Mouse (Mus musculus): ENCODE measurements around the gene BC024063.
"Not testable (repeated sequence)": the region's sequence is repeated elsewhere in the genome, so short reads cannot be mapped to it uniquely, and the experiment has no call there.

The BC024063 gene

DNA sequence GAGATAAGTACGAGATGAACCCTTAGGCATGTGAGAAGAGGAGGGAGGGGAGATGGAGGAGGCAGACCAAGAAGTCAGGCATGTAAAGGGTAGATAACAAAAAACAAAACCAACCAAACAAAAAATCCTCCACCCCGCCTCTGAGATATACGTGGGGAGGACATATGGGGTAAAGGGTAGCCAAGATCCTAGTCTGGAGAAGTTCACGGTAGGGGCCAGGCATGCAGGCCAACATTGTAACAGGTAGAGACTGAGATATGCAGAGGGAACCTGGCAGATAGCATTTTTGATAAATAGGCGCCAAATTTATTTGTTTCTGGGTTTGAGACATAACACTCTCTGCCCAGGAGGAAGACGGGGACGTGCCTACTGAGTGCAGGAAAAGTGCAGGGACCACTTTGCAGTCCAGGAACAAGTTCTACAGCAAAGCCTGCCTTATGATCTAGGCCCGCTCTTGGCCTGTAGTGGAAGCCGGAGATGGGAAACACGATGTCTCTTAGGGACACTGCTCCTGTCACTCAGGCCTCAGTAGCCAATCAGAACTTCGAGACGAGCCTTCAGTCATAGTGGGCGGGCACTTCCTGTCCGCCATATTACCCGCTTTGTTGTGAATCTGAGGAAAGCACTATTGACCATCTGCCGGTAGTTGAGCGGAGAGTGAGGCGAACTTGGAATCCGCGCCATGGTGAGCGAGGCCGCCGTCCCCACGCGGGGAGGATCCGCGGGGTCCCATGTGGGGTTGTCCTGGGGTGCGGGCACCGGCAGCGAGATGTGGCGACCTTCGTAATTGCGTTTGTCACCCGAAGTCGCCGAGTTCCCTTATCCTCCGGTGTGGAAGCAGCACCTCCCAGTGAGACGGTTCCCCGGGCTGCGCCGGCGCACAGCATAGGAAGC lies at the start of gene BC024063:
TSS of gene BC024063 (plus strand) at position 626 of the 894 bp plus-strand sequence.
- CTCF ChIA-PET = not testable (repeated sequence)

GRCm38 (mm10) chr10:82042191-82042590 lies 41.0 kb upstream of the BC024063 start:
- CTCF ChIA-PET = no interaction called here

GRCm38 (mm10) chr10:82046603-82047002 lies 36.5 kb upstream of the BC024063 start:
- CTCF ChIA-PET = no interaction called here

- CTCF ChIA-PET = no interaction called here
Observed at GRCm38 (mm10) chr10:82047597-82048459, 35.3 kb upstream of the BC024063 start, which contains the start of gene Zfp873. Gene Zfp873 (plus strand): TSS chr10:82048123.

- CTCF ChIA-PET = not testable (repeated sequence)
Observed at GRCm38 (mm10) chr10:82048460-82048804, 34.7 kb upstream of the BC024063 start.

- CTCF ChIA-PET = not testable (repeated sequence)
Observed at GRCm38 (mm10) chr10:82083622-82083971, 444 bp downstream of the BC024063 start.

- CTCF ChIA-PET = no interaction called here
Observed at GRCm38 (mm10) chr10:82117206-82117605, 34.1 kb downstream of the BC024063 start.

- CTCF ChIA-PET = no interaction called here
Observed at GRCm38 (mm10) chr10:82127850-82128401, 44.8 kb downstream of the BC024063 start, which contains the start of gene AU041133. Gene AU041133 (plus strand): TSS chr10:82128013.

DNA sequence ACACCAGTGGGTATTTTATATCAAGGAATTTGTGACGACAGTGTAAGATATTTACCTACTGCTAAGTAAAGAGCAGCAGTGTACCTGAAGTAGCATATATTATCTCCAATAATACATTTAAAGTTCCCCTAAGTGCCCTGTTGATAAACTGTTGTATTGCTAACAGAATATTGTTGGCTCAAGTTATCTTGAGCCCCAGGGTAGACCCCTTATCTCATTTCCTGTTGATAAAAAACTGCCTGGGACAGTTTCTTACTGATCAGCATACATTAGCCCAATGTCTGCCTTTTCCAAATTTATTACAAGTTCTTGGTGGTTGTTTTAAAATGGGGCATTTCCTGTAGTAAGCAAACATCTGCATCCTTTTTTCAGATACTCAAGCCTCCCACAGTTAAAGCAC lies 62.1 kb downstream of the BC024063 start:
- CTCF ChIA-PET = no interaction called here

DNA sequence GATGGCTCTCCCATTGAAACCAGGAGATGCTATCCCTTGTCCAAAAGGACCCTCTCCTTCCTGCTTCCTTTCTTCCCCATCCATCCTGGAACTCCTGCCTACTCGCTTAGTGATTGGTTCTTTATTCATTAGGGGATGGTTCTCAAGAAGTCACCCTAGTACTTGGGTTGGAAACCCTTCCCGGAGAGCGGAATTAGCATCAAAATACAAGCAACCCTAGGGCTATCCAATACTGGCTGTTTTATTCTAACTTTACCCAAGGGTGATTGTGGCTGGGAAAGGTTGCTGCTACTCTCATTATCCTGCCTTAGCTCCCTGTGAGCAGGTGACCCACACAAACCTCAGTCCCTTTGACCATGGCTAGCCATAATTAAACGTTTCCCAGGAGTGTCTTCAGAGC lies 64.4 kb downstream of the BC024063 start:
- CTCF ChIA-PET = no interaction called here

All from spleen, embryonic (tissue).